Mouse (Mus musculus) C2C12 (cell line): ENCODE measurements around the gene Prex1. TPM values are rescaled to one million over a fixed set of nuclear protein-coding genes. Genes with fewer than 3 reads are reported as not detected.

ENCODE experiments used
- H3K27me3 ChIP-seq: one replicate; pipeline ENCODE4 v1.6.1; 2011; ENCODE audit not compliant: control insufficient read depth, insufficient read depth, insufficient read length
- H3K36me3 ChIP-seq: one replicate; pipeline ENCODE4 v1.6.1; 2011; ENCODE audit not compliant: control insufficient read depth, insufficient read depth
- H3K4me3 ChIP-seq: one replicate; pipeline ENCODE4 v1.5.1; 2011; ENCODE audit warnings: mild to moderate bottlenecking, control low read depth; ENCODE audit not compliant: poor library complexity, insufficient read depth, severe bottlenecking
- H3K79me2 ChIP-seq: one replicate; pipeline ENCODE4 v1.6.1; 2011; ENCODE audit not compliant: control insufficient read depth, insufficient read depth
- H3K79me3 ChIP-seq: one replicate; pipeline ENCODE4 v1.6.1; 2011; ENCODE audit warnings: low read depth, control low read depth
- H3ac ChIP-seq: one replicate; pipeline ENCODE3; 2011; ENCODE audit warnings: low read depth; ENCODE audit not compliant: control insufficient read depth, insufficient read length
- CEBPB ChIP-seq: IDR thresholded peaks from one replicate; pipeline ENCODE4 v1.6.1; 2011; ENCODE audit warnings: low read depth, mild to moderate bottlenecking, control low read depth, moderate library complexity
- CTCF ChIP-seq: IDR thresholded peaks from one replicate; pipeline ENCODE4 v1.5.1; 2011; ENCODE audit not compliant: control insufficient read depth, insufficient read depth, insufficient read length
- FOSL1 ChIP-seq: IDR thresholded peaks from one replicate; pipeline ENCODE4 v1.8.0; 2011; ENCODE audit warnings: mild to moderate bottlenecking, low read length; ENCODE audit not compliant: poor library complexity, insufficient read depth, severe bottlenecking
- MAX ChIP-seq: IDR thresholded peaks from one replicate; pipeline ENCODE4 v1.6.1; 2011; ENCODE audit warnings: mild to moderate bottlenecking, control low read depth
- MYOD1 ChIP-seq: IDR thresholded peaks from one replicate; pipeline ENCODE4 v1.6.1; 2011; ENCODE audit warnings: low read depth; ENCODE audit not compliant: control insufficient read depth, insufficient read length
- MYOG ChIP-seq: IDR thresholded peaks from one replicate; pipeline ENCODE4 v1.6.1; 2011; ENCODE audit not compliant: control insufficient read depth, insufficient read length; ENCODE audit errors: extremely low read depth
- USF1 ChIP-seq: IDR thresholded peaks from one replicate; pipeline ENCODE4 v1.6.1; 2011; ENCODE audit warnings: low read depth, mild to moderate bottlenecking, control low read depth, moderate library complexity
- long read RNA-seq, 2 experiments: library from polyadenylated mRNA; unstranded; transcript quantifications; one replicate each; pipeline ENCODE4 v2.0.0; 2019 to 2020
- polyA plus RNA-seq: library from polyadenylated mRNA; unstranded; fragments of >200 nt; fragmentation: generic; extraction: Trizol; gene quantifications from one replicate; pipeline ENCODE4 v1.2.1, GENCODE M21; 2012; ENCODE audit warnings: missing spikeins

Prex1 gene
- polyA plus RNA-seq, result 0.16 TPM
- long read RNA-seq, experiment 1, partial matches to known transcripts, result 0 of 1 reads
- long read RNA-seq, experiment 1, other reads (novel, unspliced or antisense), result 1 of 1 reads
- long read RNA-seq, experiment 2, partial matches to known transcripts, result 0 of 2 reads
- long read RNA-seq, experiment 2, other reads (novel, unspliced or antisense), result 1 of 2 reads

DNA sequence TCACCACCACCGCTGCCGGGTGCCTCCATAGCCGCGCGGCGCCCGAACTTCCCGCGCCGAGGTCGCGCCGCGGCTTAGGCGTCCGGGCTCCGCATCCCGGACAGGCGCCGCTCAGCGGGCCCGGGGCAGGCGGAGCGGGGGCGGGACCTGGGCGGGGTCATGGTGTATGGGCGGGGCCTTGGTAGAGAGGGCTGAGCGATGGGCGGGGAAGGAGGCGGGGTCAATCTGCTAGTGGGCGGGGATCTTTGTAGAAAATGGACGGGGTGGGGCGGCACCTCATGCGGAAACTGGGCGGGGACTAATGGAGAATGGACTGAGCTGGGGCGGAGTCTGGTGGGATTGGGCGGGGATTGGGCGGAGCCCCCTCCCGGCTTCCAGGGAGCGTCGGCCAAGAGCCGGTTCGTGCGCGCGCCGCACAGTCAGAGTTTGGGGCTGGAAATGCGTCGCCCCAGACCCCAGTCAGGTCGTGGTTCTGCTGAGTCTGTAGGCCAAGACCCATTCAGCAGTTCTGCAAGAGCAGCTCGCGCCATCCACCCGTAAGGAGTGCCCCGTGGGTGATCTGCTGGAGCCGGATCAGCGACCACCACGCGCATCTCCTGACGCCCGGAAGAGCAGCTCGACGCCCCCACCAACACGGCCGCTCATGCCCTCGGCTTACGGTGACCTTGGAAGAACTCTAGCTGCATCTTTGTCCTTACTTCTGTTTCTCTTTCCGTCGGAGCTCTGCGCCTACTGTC, at the start of gene Prex1:
Gene Prex1, minus strand, starts transcription at position 143 of the 737 bp plus-strand sequence.
- peaks cover 31% of the 10 kb centered on the region for H3K27me3 ChIP-seq
- peak within 1 kb of the TSS; percentile 64 for H3ac ChIP-seq

GRCm38 (mm10) chr2:166757969-166758368, 44.3 kb upstream of the Prex1 start:
- peaks cover 24% of the 10 kb centered on the region for H3K27me3 ChIP-seq
- TF ChIP-seq MYOD1 (no peak), FOSL1 (no peak), MAX (no peak), CTCF (no peak), USF1 (no peak), CEBPB (no peak), MYOG (no peak)
- no peak overlapping the region for H3K4me3 ChIP-seq
- no peaks in the 10 kb centered on the region for H3K79me2 ChIP-seq
- no peaks in the 10 kb centered on the region for H3K79me3 ChIP-seq
- H3ac ChIP-seq, result no peak overlapping the region
- no peaks in the 10 kb centered on the region for H3K36me3 ChIP-seq

More for the DNA sequence above, at the start of gene Prex1:
- no peak for TF ChIP-seq MAX
- TF ChIP-seq FOSL1, result no peak
- no peak for TF ChIP-seq CEBPB
- TF ChIP-seq USF1, result no peak
- TF ChIP-seq MYOD1, result no peak
- TF ChIP-seq MYOG, result no peak
- TF ChIP-seq CTCF, result no peak
- Histone ChIP-seq H3K79me2 (no peaks in the 10 kb centered on the region), H3K4me3 (no peak within 1 kb of the TSS), H3K36me3 (no peaks in the 10 kb centered on the region), H3K79me3 (no peaks in the 10 kb centered on the region)

DNA sequence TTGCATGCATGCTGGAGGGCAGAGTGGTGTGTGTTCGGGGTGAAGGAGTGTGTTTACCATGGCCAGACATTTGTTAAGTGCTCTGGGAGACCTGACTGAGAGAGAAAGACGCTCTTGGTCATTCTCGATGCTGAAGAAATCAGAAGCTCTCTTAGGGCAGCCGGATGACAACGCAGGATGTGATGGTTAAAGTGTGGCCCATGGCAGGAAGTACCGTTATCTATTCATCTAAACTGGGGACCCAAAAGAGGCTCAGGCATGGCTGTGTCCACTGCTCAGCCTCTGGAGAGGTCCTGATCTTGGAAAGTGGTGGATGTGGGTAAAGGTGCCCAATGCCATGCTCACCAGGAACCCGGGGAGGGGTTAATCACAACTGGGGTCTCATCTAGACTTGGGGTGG, 41.1 kb upstream of the Prex1 start:
- no peaks in the 10 kb centered on the region for H3K36me3 ChIP-seq
- no peak overlapping the region for H3ac ChIP-seq
- H3K27me3 ChIP-seq, result peaks cover 30% of the 10 kb centered on the region
- H3K4me3 ChIP-seq, result no peak overlapping the region
- H3K79me2 ChIP-seq, result no peaks in the 10 kb centered on the region
- no peaks in the 10 kb centered on the region for H3K79me3 ChIP-seq
- TF ChIP-seq USF1 (no peak), CTCF (no peak)

- no peak for TF ChIP-seq CTCF
- TF ChIP-seq MAX, result no peak
- no peak for TF ChIP-seq FOSL1
- no peak for TF ChIP-seq CEBPB
- TF ChIP-seq USF1, result no peak
- TF ChIP-seq MYOG, result no peak
- TF ChIP-seq MYOD1, result no peak
Observed at GRCm38 (mm10) chr2:166754194-166754593, 40.6 kb upstream of the Prex1 start.

GRCm38 (mm10) chr2:166750620-166751191, 37.1 kb upstream of the Prex1 start:
- peaks cover 22% of the 10 kb centered on the region for H3K27me3 ChIP-seq
- H3K4me3 ChIP-seq, result no peak overlapping the region
- no peaks in the 10 kb centered on the region for H3K79me2 ChIP-seq
- TF ChIP-seq MAX, result no peak
- no peak for TF ChIP-seq USF1
- no peak for TF ChIP-seq MYOG
- no peak for TF ChIP-seq FOSL1
- TF ChIP-seq MYOD1, result no peak
- no peak for TF ChIP-seq CTCF
- TF ChIP-seq CEBPB, result no peak
- no peaks in the 10 kb centered on the region for H3K36me3 ChIP-seq
- no peak overlapping the region for H3ac ChIP-seq
- no peaks in the 10 kb centered on the region for H3K79me3 ChIP-seq

More at GRCm38 (mm10) chr2:166754194-166754593, 40.6 kb upstream of the Prex1 start:
- H3K79me3 ChIP-seq, result no peaks in the 10 kb centered on the region
- no peak overlapping the region for H3ac ChIP-seq
- H3K79me2 ChIP-seq, result no peaks in the 10 kb centered on the region
- H3K27me3 ChIP-seq, result peaks cover 31% of the 10 kb centered on the region
- no peak overlapping the region for H3K4me3 ChIP-seq
- no peaks in the 10 kb centered on the region for H3K36me3 ChIP-seq
